Mouse (Mus musculus) ES-Bruce4 (cell line): ENCODE results near the gene Gm4881.

Experiments used
- CTCF ChIP-seq: IDR thresholded peaks from one replicate; pipeline ENCODE4 v1.8.1; 2011; ENCODE audit warnings: low read depth, low read length
- EP300 ChIP-seq: IDR thresholded peaks from 2 replicates; pipeline ENCODE4 v1.6.1; 2011; ENCODE audit warnings: low read depth, low read length; ENCODE audit not compliant: insufficient read depth
- POLR2A ChIP-seq: IDR thresholded peaks from one replicate; pipeline ENCODE4 v1.8.1; 2011; ENCODE audit warnings: low read length; ENCODE audit not compliant: insufficient read depth

GRCm38 (mm10) chr7:24912480-24912879, 31.8 kb downstream of the Gm4881 start:
- TF ChIP-seq POLR2A = no peak
- TF ChIP-seq CTCF = no peak
- no peak for TF ChIP-seq EP300
